Mouse (Mus musculus): ENCODE data around the gene Hist1h2af.
"Not testable (repeated sequence)": the region's sequence is repeated elsewhere in the genome, so short reads cannot be mapped to it uniquely, and the experiment has no call there.

GRCm38 (mm10) chr13:23573898-23574524, 40.3 kb downstream of the Hist1h2af start, which contains the start of the genes Hist1h2bf and Hist1h2ad:
- TF ChIP-seq CTCF (IDR thresholded peaks at IDR 0.05; ENCODE audit: borderline replicate concordance, insufficient read depth, low read length) = not testable (repeated sequence)
- peak; percentile 69; the same call in 1 of the 2 replicates for TF ChIP-seq POLR2A (IDR thresholded peaks at IDR 0.05; ENCODE audit: low read depth, low read length)
